Mouse (Mus musculus): Measurements from ENCODE around the gene Nol3. TPM values are rescaled to one million over a fixed set of nuclear protein-coding genes. Genes with fewer than 3 reads are reported as not detected.

Nol3 gene
- polyA plus RNA-seq, 1 experiment from 2014 or later, result 1.2 TPM

- peaks cover 79% of the 10 kb centered on the region for H3K36me3 ChIP-seq
Measured at GRCm38 (mm10) chr8:105309142-105309847, 33.4 kb downstream of the Nol3 start.

GRCm38 (mm10) chr8:105310118-105310517 is 34.2 kb downstream of the Nol3 start:
- Histone ChIP-seq H3K9me3 (no peaks in the 10 kb centered on the region), H3K36me3 (peaks cover 80% of the 10 kb centered on the region), H3K4me1 (peaks cover 38% of the 10 kb centered on the region), H3K4me3 (no peak overlapping the region), H3K27ac (no peak overlapping the region), H3K27me3 (ENCODE audit: insufficient read depth, poor library complexity, severe bottlenecking) (no peaks in the 10 kb centered on the region)
- no peak for DNase-seq (ENCODE audit: low spot score)
- 85% methylated on average over 8 of the region's 8 CpGs for WGBS

More at GRCm38 (mm10) chr8:105309142-105309847, 33.4 kb downstream of the Nol3 start:
- no peak overlapping the region for H3K27ac ChIP-seq
- no peak overlapping the region for H3K4me3 ChIP-seq
- no peaks in the 10 kb centered on the region for H3K27me3 ChIP-seq (ENCODE audit: insufficient read depth, poor library complexity, severe bottlenecking)
- H3K9me3 ChIP-seq, result no peaks in the 10 kb centered on the region
- H3K4me1 ChIP-seq, result peaks cover 42% of the 10 kb centered on the region
- DNase-seq (ENCODE audit: low spot score), result no peak
- 77% methylated on average over 15 of the region's 15 CpGs for WGBS

DNA sequence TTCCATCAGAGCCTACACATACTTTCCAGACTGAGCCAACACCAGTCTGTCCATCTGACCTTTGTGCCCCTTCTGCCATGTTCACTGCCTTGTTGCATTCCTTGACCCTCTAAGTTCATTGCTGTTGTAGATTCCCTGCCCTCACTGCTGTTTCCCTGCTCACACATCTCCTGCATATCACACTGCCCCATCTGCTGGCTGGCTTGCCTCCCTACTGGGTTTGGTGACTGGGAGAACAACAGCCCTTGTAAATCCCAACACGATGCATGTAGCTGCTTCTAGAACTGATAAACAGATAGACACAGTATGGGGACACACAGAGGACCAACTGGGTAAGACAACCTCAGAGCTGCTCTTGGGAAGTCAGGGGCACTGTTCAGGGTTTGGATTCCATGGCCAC is 35.8 kb downstream of the Nol3 start:
- Histone ChIP-seq H3K27me3 (ENCODE audit: insufficient read depth, poor library complexity, severe bottlenecking) (no peaks in the 10 kb centered on the region), H3K27ac (no peak overlapping the region), H3K4me1 (peaks cover 28% of the 10 kb centered on the region; the same call in 1 of the 2 replicates), H3K36me3 (peaks cover 92% of the 10 kb centered on the region), H3K4me3 (no peak overlapping the region), H3K9me3 (no peaks in the 10 kb centered on the region)
- WGBS, result 81% methylated on average over 1 of the region's 1 CpGs
- DNase-seq (ENCODE audit: low spot score), result no peak

DNA sequence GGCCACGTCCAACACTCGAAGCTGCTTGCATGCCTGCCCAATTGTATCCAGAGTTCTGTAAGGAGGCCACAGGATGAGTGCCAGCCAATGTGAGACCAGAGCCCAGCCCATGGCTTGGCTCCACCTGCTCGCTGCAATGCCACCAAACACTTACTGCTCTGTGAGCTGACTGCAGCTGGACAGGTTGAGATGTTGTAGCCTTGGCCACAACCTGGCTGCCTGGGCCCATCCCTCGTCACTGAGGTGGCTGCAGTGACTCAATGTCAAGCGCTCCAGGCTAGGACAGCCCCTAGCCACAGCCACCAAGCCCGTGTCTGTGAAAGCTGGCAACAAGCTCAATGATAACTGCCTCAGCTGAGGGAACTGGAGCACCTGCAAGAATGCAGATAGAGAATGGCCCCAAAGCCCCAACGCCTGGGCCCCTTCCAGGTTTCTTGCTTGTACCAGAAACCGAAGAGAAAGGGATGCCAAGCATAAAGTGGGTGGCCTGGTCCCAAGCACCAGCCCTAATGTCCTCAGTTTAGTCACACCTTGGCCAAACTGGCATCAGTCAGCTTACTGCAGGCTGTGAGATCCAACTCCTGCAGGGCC is 37.0 kb downstream of the Nol3 start:
- no peak for DNase-seq (ENCODE audit: low spot score)
- H3K4me1 ChIP-seq, result peaks cover 22% of the 10 kb centered on the region; the same call in 1 of the 2 replicates
- H3K36me3 ChIP-seq, result peaks cover 85% of the 10 kb centered on the region
- H3K4me3 ChIP-seq, result no peak overlapping the region
- H3K27ac ChIP-seq, result no peak overlapping the region
- 90% methylated on average over 8 of the region's 8 CpGs for WGBS
- no peaks in the 10 kb centered on the region for H3K9me3 ChIP-seq
- no peaks in the 10 kb centered on the region for H3K27me3 ChIP-seq (ENCODE audit: insufficient read depth, poor library complexity, severe bottlenecking)

- DNase-seq (ENCODE audit: low spot score), result no peak
- 66% methylated on average over 9 of the region's 9 CpGs for WGBS
- H3K27me3 ChIP-seq (ENCODE audit: insufficient read depth, poor library complexity, severe bottlenecking), result no peaks in the 10 kb centered on the region
- H3K4me3 ChIP-seq, result no peak overlapping the region
- no peak overlapping the region for H3K27ac ChIP-seq
- H3K9me3 ChIP-seq, result no peaks in the 10 kb centered on the region
- H3K36me3 ChIP-seq, result peaks cover 85% of the 10 kb centered on the region
- H3K4me1 ChIP-seq, result peaks cover 25% of the 10 kb centered on the region; the same call in 1 of the 2 replicates
Measured at GRCm38 (mm10) chr8:105313622-105314402, 37.9 kb downstream of the Nol3 start.

GRCm38 (mm10) chr8:105315073-105315769 is 39.3 kb downstream of the Nol3 start:
- H3K36me3 ChIP-seq, result peaks cover 79% of the 10 kb centered on the region
- no peak overlapping the region for H3K27ac ChIP-seq
- no peak overlapping the region for H3K4me3 ChIP-seq
- H3K9me3 ChIP-seq, result no peaks in the 10 kb centered on the region
- no peaks in the 10 kb centered on the region for H3K27me3 ChIP-seq (ENCODE audit: insufficient read depth, poor library complexity, severe bottlenecking)
- no peak for DNase-seq (ENCODE audit: low spot score)
- WGBS, result 89% methylated on average over 18 of the region's 18 CpGs
- H3K4me1 ChIP-seq, result peaks cover 24% of the 10 kb centered on the region; the same call in 1 of the 2 replicates

- peaks cover 61% of the 10 kb centered on the region for H3K36me3 ChIP-seq
- H3K9me3 ChIP-seq, result no peaks in the 10 kb centered on the region
- no peaks in the 10 kb centered on the region for H3K27me3 ChIP-seq (ENCODE audit: insufficient read depth, poor library complexity, severe bottlenecking)
- no peak overlapping the region for H3K4me3 ChIP-seq
- no peak for DNase-seq (ENCODE audit: low spot score)
- 89% methylated on average over 4 of the region's 4 CpGs for WGBS
- no peak overlapping the region for H3K27ac ChIP-seq
- peaks cover 24% of the 10 kb centered on the region; the same call in 1 of the 2 replicates for H3K4me1 ChIP-seq
Measured at GRCm38 (mm10) chr8:105317941-105318340, 42.0 kb downstream of the Nol3 start.

- peaks cover 21% of the 10 kb centered on the region; the same call in 1 of the 2 replicates for H3K4me1 ChIP-seq
- no peak for DNase-seq (ENCODE audit: low spot score)
- 79% methylated on average over 11 of the region's 11 CpGs for WGBS
- H3K4me3 ChIP-seq, result no peak overlapping the region
- no peaks in the 10 kb centered on the region for H3K9me3 ChIP-seq
- no peaks in the 10 kb centered on the region for H3K27me3 ChIP-seq (ENCODE audit: insufficient read depth, poor library complexity, severe bottlenecking)
- no peak overlapping the region for H3K27ac ChIP-seq
- H3K36me3 ChIP-seq, result peaks cover 57% of the 10 kb centered on the region
Measured at GRCm38 (mm10) chr8:105318662-105319190, 42.8 kb downstream of the Nol3 start.

DNA sequence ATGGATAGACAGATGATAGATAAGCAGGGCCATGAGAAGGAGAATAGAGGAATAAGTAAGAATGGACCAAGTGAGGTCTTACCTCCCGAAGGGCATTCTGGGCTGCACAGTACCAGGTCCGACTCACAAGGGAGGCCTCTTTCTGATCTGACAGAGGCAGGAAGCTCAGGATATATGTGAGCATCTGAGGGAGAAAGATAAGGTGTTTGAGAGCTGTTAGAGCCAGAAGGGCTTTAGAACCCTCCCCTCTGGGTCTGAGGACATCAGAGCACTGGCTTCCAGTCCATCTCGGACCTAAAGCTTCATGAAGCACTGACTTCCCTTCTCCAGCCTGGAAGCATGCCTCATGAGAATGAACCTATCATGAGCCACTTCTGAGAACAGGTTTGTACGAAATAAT is 47.2 kb downstream of the Nol3 start:
- WGBS, result 77% methylated on average over 4 of the region's 4 CpGs
- Histone ChIP-seq H3K4me1 (peaks cover 30% of the 10 kb centered on the region), H3K9me3 (no peaks in the 10 kb centered on the region), H3K4me3 (no peak overlapping the region), H3K27me3 (ENCODE audit: insufficient read depth, poor library complexity, severe bottlenecking) (no peaks in the 10 kb centered on the region), H3K27ac (no peak overlapping the region), H3K36me3 (peaks cover 27% of the 10 kb centered on the region)
- no peak for DNase-seq (ENCODE audit: low spot score)

DNA sequence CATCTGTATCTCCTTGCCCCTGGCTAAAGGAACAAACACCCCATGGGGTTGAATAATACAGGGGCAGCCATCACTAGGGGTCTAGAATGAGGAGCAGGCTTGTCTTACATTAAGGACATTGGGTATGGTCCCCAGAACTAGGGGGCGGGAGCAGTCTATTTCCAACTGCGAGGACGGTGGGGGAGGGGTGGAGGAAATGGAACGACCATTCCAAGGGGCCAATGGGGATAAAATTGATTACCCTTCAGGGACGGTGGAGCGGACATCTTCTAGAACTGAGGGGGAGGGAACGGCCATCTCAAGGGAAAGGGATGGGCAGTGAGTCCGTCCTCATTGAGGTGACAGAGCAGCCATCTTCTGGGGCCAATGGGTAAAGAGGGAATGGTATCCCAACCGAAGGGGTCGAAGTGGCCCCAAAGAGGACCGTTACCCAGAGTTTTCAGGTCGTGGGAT is 49.7 kb downstream of the Nol3 start:
- Histone ChIP-seq H3K27ac (peak overlapping the region; percentile 92), H3K9me3 (no peaks in the 10 kb centered on the region), H3K4me3 (peak overlapping the region; percentile 82), H3K4me1 (peaks cover 25% of the 10 kb centered on the region), H3K27me3 (ENCODE audit: insufficient read depth, poor library complexity, severe bottlenecking) (no peaks in the 10 kb centered on the region), H3K36me3 (peaks cover 38% of the 10 kb centered on the region)
- DNase-seq (ENCODE audit: low spot score), result no peak
- WGBS, result 1% methylated on average over 12 of the region's 12 CpGs

DNA sequence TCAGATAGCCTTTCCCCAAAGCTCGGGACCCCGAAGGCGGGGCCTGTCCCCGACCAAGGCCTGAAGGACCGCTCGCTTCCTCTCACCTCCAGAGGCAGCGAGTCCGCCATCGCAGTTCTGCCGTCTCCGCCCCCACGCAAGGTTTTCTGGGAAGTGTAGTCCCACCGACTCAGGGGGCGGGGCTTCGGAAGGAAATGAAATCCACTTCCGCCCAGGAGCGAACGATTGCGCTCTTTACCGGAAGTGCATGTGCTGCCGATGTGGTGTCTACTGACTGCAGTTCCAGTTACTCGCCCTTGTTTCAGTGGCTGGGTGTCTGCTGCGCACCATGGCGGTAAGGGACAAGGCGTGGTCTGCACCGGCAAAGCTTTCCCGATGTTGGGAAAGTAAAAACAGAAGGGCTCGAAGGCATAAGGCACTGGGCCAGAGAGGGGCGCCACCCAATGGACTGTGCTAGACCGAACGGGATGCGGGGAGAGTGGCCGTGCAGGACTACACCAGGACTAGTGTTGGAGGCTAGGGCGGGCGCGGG is 50.3 kb downstream of the Nol3 start, which contains the start of the genes Lrrc29 and Tmem208:
Gene Lrrc29, minus strand, starts transcription at position 138 of the 532 bp plus-strand sequence.
Gene Tmem208, plus strand, starts transcription at position 214 of the 532 bp plus-strand sequence.
- H3K4me1 ChIP-seq, result peaks cover 25% of the 10 kb centered on the region
- under 1% methylated on average over 36 of the region's 36 CpGs for WGBS
- no peaks in the 10 kb centered on the region for H3K9me3 ChIP-seq
- H3K27ac ChIP-seq, result peak within 1 kb of the TSS; percentile 92
- peak; percentile 99 for DNase-seq (ENCODE audit: low spot score)
- H3K27me3 ChIP-seq (ENCODE audit: insufficient read depth, poor library complexity, severe bottlenecking), result no peaks in the 10 kb centered on the region
- peaks cover 44% of the 10 kb centered on the region for H3K36me3 ChIP-seq
- H3K4me3 ChIP-seq, result peak within 1 kb of the TSS; percentile 82

DNA sequence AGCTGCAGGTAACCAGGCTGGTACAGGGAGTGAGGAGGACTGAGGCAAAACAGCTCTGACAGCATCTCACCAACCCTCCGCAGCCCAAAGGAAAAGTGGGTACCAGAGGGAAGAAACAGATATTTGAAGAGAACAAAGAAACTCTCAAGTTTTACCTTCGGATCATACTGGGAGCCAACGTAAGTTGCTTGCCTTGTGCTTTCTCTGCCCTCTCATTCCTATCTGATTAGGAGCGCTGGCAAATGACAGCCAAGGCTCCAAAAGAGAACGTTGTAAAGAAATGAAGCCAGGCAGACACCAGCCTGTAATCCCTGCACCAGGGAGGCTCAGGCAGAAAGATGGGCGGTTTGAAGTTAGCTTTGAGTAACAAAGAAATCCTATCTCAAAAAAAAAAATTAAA is 51.0 kb downstream of the Nol3 start:
- H3K9me3 ChIP-seq, result no peaks in the 10 kb centered on the region
- no peak for DNase-seq (ENCODE audit: low spot score)
- H3K4me3 ChIP-seq, result peak overlapping the region; percentile 82
- H3K4me1 ChIP-seq, result peaks cover 27% of the 10 kb centered on the region
- peak overlapping the region; percentile 92 for H3K27ac ChIP-seq
- H3K36me3 ChIP-seq, result peaks cover 51% of the 10 kb centered on the region
- 35% methylated on average over 6 of the region's 6 CpGs for WGBS
- H3K27me3 ChIP-seq (ENCODE audit: insufficient read depth, poor library complexity, severe bottlenecking), result no peaks in the 10 kb centered on the region
